Mouse (Mus musculus): Measurements from ENCODE around the gene Mitf. TPM values are rescaled to one million over a fixed set of nuclear protein-coding genes. Genes with fewer than 3 reads are reported as not detected.

Gene Mitf
- polyA plus RNA-seq, 1 experiment from 2014 or later, result 0.89 TPM

DNA sequence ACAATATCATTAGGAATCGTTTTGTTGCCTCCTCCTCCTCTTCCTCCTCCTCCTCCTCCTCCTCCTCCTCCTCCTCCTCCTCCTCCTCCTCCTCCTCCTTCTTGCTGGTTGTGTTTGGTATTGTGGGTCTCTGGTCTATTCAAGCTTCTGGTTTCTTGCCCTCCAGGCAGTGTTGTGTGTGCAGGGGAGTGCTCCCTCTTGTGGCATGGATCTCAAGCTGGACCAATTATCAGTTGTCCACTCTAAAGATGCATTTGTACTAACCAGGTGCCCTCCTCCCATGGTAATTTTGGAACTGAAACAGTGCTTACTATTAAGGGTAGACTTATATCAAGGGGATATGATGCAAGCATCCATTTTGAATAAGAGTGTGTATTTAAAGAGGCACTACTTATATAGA is 14.7 kb upstream of the Mitf start:
- Histone ChIP-seq H3K27me3 (ENCODE audit: insufficient read depth, low read length) (no peaks in the 10 kb centered on the region), H3K9ac (replicated peaks) (no peak overlapping the region), H3K9me3 (ENCODE audit: low read length) (no peaks in the 10 kb centered on the region), H3K4me2 (ENCODE audit: low read depth, low read length) (no peak overlapping the region), H3K4me3 (ENCODE audit: low read depth, low read length) (no peak overlapping the region), H3K4me1 (ENCODE audit: insufficient read depth) (no peaks in the 10 kb centered on the region), H3K27ac (ENCODE audit: low read depth) (no peak overlapping the region), H3K36me3 (replicated peaks; ENCODE audit: insufficient read depth, low read length) (no peaks in the 10 kb centered on the region)
- no peak for TF ChIP-seq EP300 (IDR thresholded peaks at IDR 0.05; ENCODE audit: low read depth)
- peak; percentile 46 for TF ChIP-seq CTCF (IDR thresholded peaks at IDR 0.05; ENCODE audit: low read depth)
- ATAC-seq, result no peak
- WGBS (ENCODE audit: insufficient replicate concordance), result 69% methylated on average over 1 of the region's 1 CpGs
- DNase-seq, result no peak

DNA sequence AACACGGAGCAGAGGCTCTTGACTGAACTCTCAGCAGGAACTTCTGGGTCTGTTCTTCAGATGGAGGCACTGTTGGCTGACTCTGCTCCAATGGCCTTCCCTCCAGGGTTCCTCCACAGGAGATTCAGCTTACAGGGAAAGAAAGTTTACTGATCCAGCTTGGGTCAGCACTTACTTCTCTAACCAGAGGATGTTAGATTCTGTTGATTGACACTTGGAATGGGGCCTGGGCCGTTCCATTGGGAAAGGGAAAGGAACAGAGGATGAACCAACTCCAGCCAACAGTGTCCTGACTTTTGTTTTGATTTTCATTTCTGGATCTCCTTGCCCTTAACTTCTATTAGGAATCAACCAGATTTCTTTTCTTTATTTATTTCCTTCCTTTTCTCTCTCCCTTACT is 11.7 kb upstream of the Mitf start:
- H3K27ac ChIP-seq (ENCODE audit: low read depth), result no peak overlapping the region
- ATAC-seq (no peak), DNase-seq (no peak)
- no peaks in the 10 kb centered on the region for H3K27me3 ChIP-seq (ENCODE audit: insufficient read depth, low read length)
- WGBS (ENCODE audit: insufficient replicate concordance), result 44% methylated on average over 2 of the region's 2 CpGs
- TF ChIP-seq CTCF (IDR thresholded peaks at IDR 0.05; ENCODE audit: low read depth) (no peak), EP300 (IDR thresholded peaks at IDR 0.05; ENCODE audit: low read depth) (no peak)
- no peaks in the 10 kb centered on the region for H3K4me1 ChIP-seq (ENCODE audit: insufficient read depth)
- H3K4me2 ChIP-seq (ENCODE audit: low read depth, low read length), result no peak overlapping the region
- H3K36me3 ChIP-seq (replicated peaks; ENCODE audit: insufficient read depth, low read length), result no peaks in the 10 kb centered on the region
- no peak overlapping the region for H3K9ac ChIP-seq (replicated peaks)
- no peaks in the 10 kb centered on the region for H3K9me3 ChIP-seq (ENCODE audit: low read length)
- H3K4me3 ChIP-seq (ENCODE audit: low read depth, low read length), result no peak overlapping the region

DNA sequence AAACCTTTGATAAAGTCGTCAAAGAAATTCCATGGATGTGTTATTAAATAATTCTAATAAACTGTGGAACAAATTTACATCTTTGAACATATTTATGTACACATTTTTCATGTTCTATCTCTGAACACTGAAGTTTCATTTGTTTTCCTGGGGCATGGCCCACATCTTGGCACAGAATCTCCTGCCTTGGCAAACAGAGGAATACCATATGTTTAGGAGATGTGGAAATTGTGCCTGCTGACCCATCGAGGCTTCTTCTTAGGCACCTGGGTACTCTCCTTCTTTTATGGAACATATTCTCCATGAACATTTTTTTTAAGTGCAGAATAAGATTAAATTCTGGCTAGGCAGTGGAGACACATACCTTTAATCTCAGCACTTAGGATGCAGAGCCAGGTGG is 6.2 kb upstream of the Mitf start:
- H3K4me2 ChIP-seq (ENCODE audit: low read depth, low read length), result no peak overlapping the region
- H3K27ac ChIP-seq (ENCODE audit: low read depth), result no peak overlapping the region
- ATAC-seq (no peak), DNase-seq (no peak)
- no peak for TF ChIP-seq CTCF (IDR thresholded peaks at IDR 0.05; ENCODE audit: low read depth)
- TF ChIP-seq EP300 (IDR thresholded peaks at IDR 0.05; ENCODE audit: low read depth), result no peak
- no peaks in the 10 kb centered on the region for H3K36me3 ChIP-seq (replicated peaks; ENCODE audit: insufficient read depth, low read length)
- H3K27me3 ChIP-seq (ENCODE audit: insufficient read depth, low read length), result no peaks in the 10 kb centered on the region
- H3K9ac ChIP-seq (replicated peaks), result no peak overlapping the region
- H3K4me1 ChIP-seq (ENCODE audit: insufficient read depth), result no peaks in the 10 kb centered on the region
- no peak overlapping the region for H3K4me3 ChIP-seq (ENCODE audit: low read depth, low read length)
- H3K9me3 ChIP-seq (ENCODE audit: low read length), result no peaks in the 10 kb centered on the region
- WGBS (ENCODE audit: insufficient replicate concordance), result 50% methylated on average over 2 of the region's 2 CpGs

DNA sequence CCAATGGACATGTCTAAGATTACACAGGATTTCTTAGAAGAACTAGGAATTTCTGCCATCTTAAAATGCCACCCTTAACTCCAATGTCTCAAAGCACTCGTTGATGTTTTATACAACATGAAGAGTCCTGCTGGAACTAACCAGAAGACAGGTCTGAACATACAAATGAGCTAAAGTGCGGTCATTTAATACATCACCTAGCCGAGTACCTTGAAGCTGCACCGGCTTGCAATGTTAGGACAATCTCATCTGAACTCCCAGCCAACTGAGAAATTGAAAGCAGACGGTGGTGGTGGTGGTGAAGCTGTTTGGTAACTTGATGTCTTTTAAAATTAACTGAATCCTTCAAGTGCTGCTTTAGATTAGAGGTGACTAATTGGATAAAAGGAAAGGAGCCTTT is 801 bp upstream of the Mitf start:
- Histone ChIP-seq H3K36me3 (replicated peaks; ENCODE audit: insufficient read depth, low read length) (no peaks in the 10 kb centered on the region), H3K27me3 (ENCODE audit: insufficient read depth, low read length) (0 out of 2 replicates have a peak, but pooled peaks cover 4% of the 10 kb centered on the region), H3K4me1 (ENCODE audit: insufficient read depth) (0 out of 2 replicates have a peak, but pooled peaks cover 5% of the 10 kb centered on the region), H3K4me3 (ENCODE audit: low read depth, low read length) (peak overlapping the region; percentile 66), H3K9ac (replicated peaks) (peak overlapping the region; percentile 63), H3K9me3 (ENCODE audit: low read length) (no peaks in the 10 kb centered on the region), H3K27ac (ENCODE audit: low read depth) (no peak overlapping the region), H3K4me2 (ENCODE audit: low read depth, low read length) (peak overlapping the region; percentile 88)
- no peak for DNase-seq
- no peak for ATAC-seq
- WGBS (ENCODE audit: insufficient replicate concordance), result 43% methylated on average over 5 of the region's 5 CpGs
- TF ChIP-seq CTCF (IDR thresholded peaks at IDR 0.05; ENCODE audit: low read depth), result no peak

DNA sequence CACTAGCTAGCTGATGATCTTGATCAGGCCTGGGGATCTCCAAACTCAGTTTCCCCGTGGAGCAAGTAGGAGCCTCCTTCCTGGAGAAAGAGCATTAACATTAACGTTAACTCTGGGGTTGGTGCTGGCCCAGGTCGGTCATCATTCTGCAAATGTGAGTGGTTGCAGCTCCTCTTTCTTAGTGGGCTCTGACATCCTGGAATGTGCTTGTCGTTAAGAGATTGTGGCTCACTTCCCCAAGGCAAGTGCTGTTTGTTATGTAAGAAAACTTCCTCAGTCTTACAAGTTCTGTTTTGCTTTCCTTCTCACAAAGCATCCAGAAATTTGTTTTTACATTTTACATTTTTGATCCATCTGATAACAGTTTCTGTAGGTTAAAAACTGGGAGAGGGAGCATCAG is 7.3 kb downstream of the Mitf start:
- no peak for ATAC-seq
- DNase-seq, result no peak
- no peaks in the 10 kb centered on the region for H3K27me3 ChIP-seq (ENCODE audit: insufficient read depth, low read length)

DNA sequence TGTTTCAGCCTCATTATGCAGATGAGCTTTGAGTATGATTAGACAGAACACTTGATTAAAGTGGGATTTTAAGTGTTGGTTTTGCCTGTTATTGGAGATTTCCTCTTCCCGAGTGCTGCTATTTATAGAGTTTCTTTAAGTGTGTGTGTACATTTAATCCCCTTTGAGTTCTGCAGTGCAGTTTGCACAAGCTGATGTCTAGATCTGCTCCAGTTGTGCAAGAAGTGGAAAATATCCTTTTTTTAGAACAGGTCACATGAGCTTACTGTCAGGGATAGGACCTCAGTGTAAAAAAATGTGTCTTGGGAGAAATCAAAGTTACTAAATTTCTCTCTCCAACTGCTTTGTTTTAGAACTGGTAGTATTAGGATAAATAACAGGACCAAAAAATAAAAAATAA is 8.9 kb downstream of the Mitf start:
- DNase-seq, result no peak
- WGBS (ENCODE audit: insufficient replicate concordance), result 41% methylated on average over 1 of the region's 1 CpGs
- no peak for ATAC-seq
- Histone ChIP-seq H3K27ac (ENCODE audit: low read depth) (no peak overlapping the region), H3K9me3 (ENCODE audit: low read length) (no peaks in the 10 kb centered on the region), H3K9ac (replicated peaks) (no peak overlapping the region), H3K4me1 (ENCODE audit: insufficient read depth) (no peaks in the 10 kb centered on the region), H3K27me3 (ENCODE audit: insufficient read depth, low read length) (no peaks in the 10 kb centered on the region), H3K36me3 (replicated peaks; ENCODE audit: insufficient read depth, low read length) (no peaks in the 10 kb centered on the region), H3K4me2 (ENCODE audit: low read depth, low read length) (no peak overlapping the region), H3K4me3 (ENCODE audit: low read depth, low read length) (no peak overlapping the region)
- TF ChIP-seq EP300 (IDR thresholded peaks at IDR 0.05; ENCODE audit: low read depth) (no peak), CTCF (IDR thresholded peaks at IDR 0.05; ENCODE audit: low read depth) (no peak)

More for the DNA sequence above, 7.3 kb downstream of the Mitf start:
- WGBS (ENCODE audit: insufficient replicate concordance), result 21% methylated on average over 4 of the region's 4 CpGs
- Histone ChIP-seq H3K4me2 (ENCODE audit: low read depth, low read length) (no peak overlapping the region), H3K4me3 (ENCODE audit: low read depth, low read length) (no peak overlapping the region), H3K9me3 (ENCODE audit: low read length) (no peaks in the 10 kb centered on the region), H3K27ac (ENCODE audit: low read depth) (no peak overlapping the region), H3K9ac (replicated peaks) (no peak overlapping the region), H3K36me3 (replicated peaks; ENCODE audit: insufficient read depth, low read length) (no peaks in the 10 kb centered on the region), H3K4me1 (ENCODE audit: insufficient read depth) (no peaks in the 10 kb centered on the region)
- TF ChIP-seq EP300 (IDR thresholded peaks at IDR 0.05; ENCODE audit: low read depth) (no peak), CTCF (IDR thresholded peaks at IDR 0.05; ENCODE audit: low read depth) (no peak)

DNA sequence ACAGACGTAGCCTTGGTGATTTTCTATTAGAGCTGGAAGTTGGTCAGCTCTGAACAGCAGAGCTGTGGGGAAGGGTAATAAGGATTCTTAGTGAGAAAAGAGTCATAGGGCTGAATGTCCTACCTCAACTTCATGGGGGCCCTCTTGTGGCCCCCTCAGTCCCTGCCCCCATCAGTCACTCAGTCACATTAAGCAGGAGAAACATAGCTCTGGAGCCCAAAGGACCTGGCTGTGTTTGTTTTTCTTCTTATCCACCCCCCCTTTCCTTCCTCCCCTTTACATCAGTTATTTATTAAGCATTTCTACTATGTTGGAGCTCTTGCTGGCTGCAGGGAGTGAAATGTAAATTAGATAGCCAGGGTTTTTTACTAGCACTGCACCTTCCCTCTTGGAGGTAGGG is 10.0 kb downstream of the Mitf start:
- Histone ChIP-seq H3K4me2 (ENCODE audit: low read depth, low read length) (no peak overlapping the region), H3K4me1 (ENCODE audit: insufficient read depth) (no peaks in the 10 kb centered on the region), H3K27me3 (ENCODE audit: insufficient read depth, low read length) (no peaks in the 10 kb centered on the region), H3K9me3 (ENCODE audit: low read length) (no peaks in the 10 kb centered on the region), H3K4me3 (ENCODE audit: low read depth, low read length) (no peak overlapping the region), H3K36me3 (replicated peaks; ENCODE audit: insufficient read depth, low read length) (no peaks in the 10 kb centered on the region), H3K27ac (ENCODE audit: low read depth) (no peak overlapping the region), H3K9ac (replicated peaks) (no peak overlapping the region)
- no peak for TF ChIP-seq EP300 (IDR thresholded peaks at IDR 0.05; ENCODE audit: low read depth)
- TF ChIP-seq CTCF (IDR thresholded peaks at IDR 0.05; ENCODE audit: low read depth), result no peak
- no peak for ATAC-seq
- 81% methylated on average over 1 of the region's 1 CpGs for WGBS (ENCODE audit: insufficient replicate concordance)
- no peak for DNase-seq
